Mouse (Mus musculus) 3134 (cell line): ENCODE measurements around the gene Prss54.

Source experiments
- DNase-seq: peaks from one replicate; pipeline ENCODE4 v3.0.0-alpha.2; 2011; ENCODE audit warnings: low spot score; ENCODE audit not compliant: insufficient read length; ENCODE audit errors: extremely low read depth

The Prss54 gene

GRCm38 (mm10) chr8:95555963-95556362, 20.2 kb downstream of the Prss54 start:
- no peak for DNase-seq

DNA sequence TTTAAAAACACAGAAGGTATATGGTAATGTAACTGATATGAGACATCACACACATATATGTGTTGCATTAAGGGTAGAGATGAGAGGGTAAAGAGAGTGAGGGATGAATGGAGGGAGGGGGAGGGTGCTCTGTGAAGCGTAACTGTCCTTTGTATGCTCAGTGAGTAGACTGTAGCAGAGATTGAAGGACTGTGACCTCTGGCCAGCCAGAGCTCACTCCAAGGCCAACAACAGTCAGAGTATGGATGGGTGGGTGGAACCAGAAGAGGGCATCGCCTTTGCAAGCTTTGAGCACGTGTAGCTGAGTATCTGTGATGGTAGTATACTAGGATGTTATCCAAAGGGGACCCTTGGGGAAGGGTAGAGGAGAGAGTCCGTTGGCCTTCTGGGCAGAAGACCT, 24.6 kb downstream of the Prss54 start:
- DNase-seq, result no peak

- DNase-seq, result no peak
Observed at GRCm38 (mm10) chr8:95549871-95550829, 26.0 kb downstream of the Prss54 start.

- DNase-seq, result no peak
Observed at GRCm38 (mm10) chr8:95547931-95548330, 28.2 kb downstream of the Prss54 start.

GRCm38 (mm10) chr8:95546986-95547385, 29.2 kb downstream of the Prss54 start:
- DNase-seq, result no peak

GRCm38 (mm10) chr8:95545815-95546214, 30.3 kb downstream of the Prss54 start:
- no peak for DNase-seq

DNA sequence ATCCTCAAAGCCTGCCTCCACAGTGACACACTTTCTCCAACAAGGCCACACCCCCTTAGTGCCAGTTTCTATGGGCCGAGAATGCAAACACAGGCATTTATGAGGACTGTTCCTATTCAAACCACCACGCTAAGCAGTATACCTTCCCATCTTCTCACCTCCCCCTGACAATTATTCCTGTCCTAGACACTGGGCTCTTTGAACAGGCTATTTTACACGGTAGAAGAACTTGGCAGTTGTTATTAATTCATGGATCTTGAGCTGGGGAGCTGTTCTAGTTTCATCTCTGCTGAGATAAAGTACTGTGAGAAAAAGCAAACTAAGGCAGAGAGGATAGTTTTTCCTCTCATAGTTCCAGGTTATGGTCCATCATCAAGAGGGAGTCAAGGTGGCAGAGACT, 33.1 kb downstream of the Prss54 start:
- DNase-seq, result no peak

GRCm38 (mm10) chr8:95542191-95542590, 33.9 kb downstream of the Prss54 start:
- no peak for DNase-seq

DNA sequence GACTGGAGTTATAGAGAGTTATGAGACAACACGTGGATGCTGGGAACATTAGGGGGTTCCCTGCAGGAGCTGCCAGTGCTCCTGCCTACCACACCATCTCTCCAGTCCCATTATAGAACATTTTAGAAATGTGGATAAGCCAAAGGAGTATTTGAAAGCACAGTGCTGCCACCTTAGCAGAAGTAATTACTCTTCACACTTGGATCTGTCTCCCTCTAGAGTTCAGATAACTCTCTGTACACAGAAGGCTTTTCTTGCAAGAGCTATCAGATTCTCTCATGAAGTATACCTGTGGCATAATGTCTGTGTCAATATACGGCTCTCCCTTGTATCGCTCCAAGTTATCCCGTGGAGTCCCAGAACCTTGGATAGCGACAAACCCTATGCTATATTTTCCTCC, 36.7 kb downstream of the Prss54 start:
- DNase-seq, result no peak

- DNase-seq, result no peak
Observed at GRCm38 (mm10) chr8:95533584-95534387, 42.4 kb downstream of the Prss54 start, which contains the start of gene Ccdc113. Ccdc113 (plus strand) TSS chr8:95534085.

DNA sequence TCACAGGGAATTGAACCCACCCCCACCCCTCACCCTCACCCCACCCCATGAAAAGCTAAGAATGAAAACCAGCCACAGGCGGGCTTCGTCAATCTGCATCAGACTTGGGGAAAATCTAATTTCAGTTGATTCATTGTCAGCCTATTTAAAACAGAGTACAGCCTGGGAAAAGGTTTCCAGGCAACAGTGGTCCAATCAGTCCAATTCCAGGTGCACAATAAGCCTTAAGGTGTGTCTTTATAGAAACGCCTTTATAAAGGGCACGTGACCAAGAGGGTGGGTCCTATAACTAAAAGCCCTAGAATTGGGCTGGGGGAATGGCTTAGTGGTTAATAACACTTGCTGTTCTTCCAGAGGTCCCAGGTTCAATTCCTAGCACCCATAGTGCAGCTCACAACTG, 43.9 kb downstream of the Prss54 start:
- DNase-seq, result no peak

DNA sequence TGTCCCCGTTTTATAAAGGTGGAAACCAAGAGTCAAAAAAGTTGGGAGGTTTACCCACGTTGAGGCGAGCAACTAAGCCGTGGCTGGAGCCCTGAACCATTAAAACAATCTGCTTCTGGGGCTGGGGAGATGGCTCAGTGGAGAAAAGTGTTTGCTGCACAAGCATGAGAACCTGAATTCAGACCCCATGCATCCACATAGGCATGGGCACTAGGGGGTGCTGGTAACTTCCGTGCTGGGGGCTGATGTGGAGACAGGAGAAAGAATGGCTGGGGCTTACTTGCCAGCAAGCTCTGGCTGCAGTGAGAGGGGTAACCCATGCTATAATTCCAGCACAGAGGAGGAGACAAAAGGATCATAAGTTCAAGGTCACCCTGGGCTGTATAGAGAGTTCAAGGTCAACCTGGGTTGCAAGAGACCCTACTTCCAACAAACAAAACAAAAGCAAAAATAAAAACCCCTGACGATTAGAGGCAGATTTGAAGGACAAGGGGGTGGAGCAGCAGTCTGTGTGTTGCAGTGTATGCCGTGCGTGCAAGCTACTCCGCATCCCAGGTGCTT, 47.3 kb downstream of the Prss54 start:
- no peak for DNase-seq

DNA sequence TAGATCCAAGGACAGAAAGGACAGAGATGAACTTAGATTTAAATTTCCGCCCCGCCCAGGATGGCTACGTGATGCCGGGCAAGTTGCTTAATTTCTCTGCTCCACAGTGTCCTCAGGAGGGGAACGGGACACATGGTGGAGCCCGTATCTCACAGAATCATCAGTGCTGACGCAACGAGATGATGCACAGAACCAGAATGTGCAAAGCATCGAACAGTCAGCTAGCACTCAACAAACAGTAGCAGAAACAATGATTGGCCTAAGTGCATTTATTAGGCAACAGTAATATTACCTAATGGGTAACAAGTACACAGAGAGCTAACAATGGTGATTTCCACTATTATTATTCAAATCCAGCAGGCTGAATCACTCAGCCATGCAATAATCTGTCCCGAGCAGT, 47.9 kb downstream of the Prss54 start:
- DNase-seq, result no peak

- no peak for DNase-seq
Observed at GRCm38 (mm10) chr8:95523991-95524390, 52.1 kb downstream of the Prss54 start.

GRCm38 (mm10) chr8:95516928-95517327, 59.2 kb downstream of the Prss54 start:
- no peak for DNase-seq

DNA sequence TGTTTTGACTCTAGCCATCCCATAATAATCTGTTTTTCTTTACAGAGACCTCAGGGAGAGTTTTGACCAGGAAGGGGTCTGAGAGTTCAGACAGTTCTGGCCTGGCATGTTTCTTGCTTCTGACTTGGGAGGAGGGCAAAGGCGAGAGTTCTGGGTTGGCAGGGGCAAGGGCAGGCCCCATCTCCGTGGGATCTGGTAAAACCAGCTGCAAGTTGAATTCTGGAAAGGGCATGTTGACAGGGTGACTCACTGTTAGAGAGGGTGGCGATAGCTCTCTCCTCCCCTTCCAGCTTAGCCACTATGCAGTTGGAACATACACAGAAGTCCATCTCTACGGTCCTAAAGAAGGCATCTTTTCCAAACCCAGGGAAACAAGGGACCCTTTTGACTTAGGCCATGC, 62.9 kb downstream of the Prss54 start:
- peak; percentile 30 for DNase-seq

DNA sequence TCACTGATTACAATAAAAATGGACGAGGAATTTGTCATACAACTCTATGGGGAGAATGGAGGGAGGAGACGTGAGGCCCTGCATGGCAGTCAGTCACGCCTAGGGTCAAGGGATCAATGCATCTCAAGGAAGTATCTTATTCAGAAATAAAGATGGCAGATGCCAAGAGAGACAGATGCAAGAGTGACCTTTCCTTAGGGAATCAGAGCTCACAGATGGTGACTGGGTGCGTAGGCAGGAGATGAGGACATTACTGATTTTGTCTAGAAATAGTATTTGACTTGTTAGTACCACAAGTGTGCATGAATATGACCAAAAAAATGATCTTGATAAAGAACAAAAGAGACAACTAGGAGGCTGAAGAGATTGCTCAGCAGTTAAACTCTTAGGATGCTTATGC, 63.9 kb downstream of the Prss54 start:
- DNase-seq, result no peak
